Mouse (Mus musculus): ENCODE results near the gene Neurog1.

Gene Neurog1

GRCm38 (mm10) chr13:56258196-56259020 lies 6.4 kb upstream of the Neurog1 start:
- DNase-seq (ENCODE audit: low spot score in 2 of 2), result no peak

- no peak for DNase-seq (ENCODE audit: low spot score in 2 of 2)
These were observed 5.6 kb upstream of the Neurog1 start for GRCm38 (mm10) chr13:56257469-56258153.

GRCm38 (mm10) chr13:56256716-56257299 lies 4.8 kb upstream of the Neurog1 start:
- DNase-seq (ENCODE audit: low spot score in 2 of 2), result no peak

GRCm38 (mm10) chr13:56253379-56253778 lies 1.4 kb upstream of the Neurog1 start:
- no peak for DNase-seq (ENCODE audit: low spot score in 2 of 2)

GRCm38 (mm10) chr13:56252783-56253182 lies 820 bp upstream of the Neurog1 start:
- no peak for DNase-seq (ENCODE audit: low spot score in 2 of 2)

GRCm38 (mm10) chr13:56251176-56251923 lies 613 bp downstream of the Neurog1 start:
- DNase-seq (ENCODE audit: low spot score in 2 of 2), result no peak

- no peak for DNase-seq (ENCODE audit: low spot score in 2 of 2)
These were observed 1.3 kb downstream of the Neurog1 start for GRCm38 (mm10) chr13:56250551-56251161.

GRCm38 (mm10) chr13:56249593-56250341 lies 2.2 kb downstream of the Neurog1 start:
- no peak for DNase-seq (ENCODE audit: low spot score in 2 of 2)

GRCm38 (mm10) chr13:56243104-56243503 lies 8.9 kb downstream of the Neurog1 start:
- no peak for DNase-seq (ENCODE audit: low spot score in 2 of 2)

GRCm38 (mm10) chr13:56240012-56240770 lies 11.8 kb downstream of the Neurog1 start:
- no peak for DNase-seq (ENCODE audit: low spot score in 2 of 2)

GRCm38 (mm10) chr13:56237905-56238304 lies 14.1 kb downstream of the Neurog1 start:
- no peak for DNase-seq (ENCODE audit: low spot score in 2 of 2)

GRCm38 (mm10) chr13:56236194-56236593 lies 15.8 kb downstream of the Neurog1 start:
- DNase-seq (ENCODE audit: low spot score in 2 of 2), result no peak

GRCm38 (mm10) chr13:56228790-56229189 lies 23.2 kb downstream of the Neurog1 start:
- DNase-seq (ENCODE audit: low spot score in 2 of 2), result no peak

GRCm38 (mm10) chr13:56226175-56226954 lies 25.6 kb downstream of the Neurog1 start:
- no peak for DNase-seq (ENCODE audit: low spot score in 2 of 2)

GRCm38 (mm10) chr13:56223625-56224024 lies 28.3 kb downstream of the Neurog1 start:
- DNase-seq (ENCODE audit: low spot score in 2 of 2), result no peak

- no peak for DNase-seq (ENCODE audit: low spot score in 2 of 2)
These were observed 29.1 kb downstream of the Neurog1 start for GRCm38 (mm10) chr13:56222849-56223246.

GRCm38 (mm10) chr13:56221995-56222848 lies 29.7 kb downstream of the Neurog1 start:
- no peak for DNase-seq (ENCODE audit: low spot score in 2 of 2)
